Mouse (Mus musculus) frontal cortex, postnatal 14 days (tissue): Measurements from ENCODE around the gene Tle2.
A peak's percentile ranks its signal among the peaks of the same experiment; 100 is the strongest.

ENCODE experiments used
- DNase-seq, 2 experiments: peaks; one replicate each; pipeline ENCODE4 v3.0.0; 2022; ENCODE audit warnings: low spot score in 2 of 2

The Tle2 gene

GRCm38 (mm10) chr10:81575208-81575631 lies 859 bp downstream of the Tle2 start:
- DNase-seq: no peak

- DNase-seq: no peak
These were observed 1.3 kb downstream of the Tle2 start for GRCm38 (mm10) chr10:81575695-81576094.

- DNase-seq: no peak
These were observed 5.6 kb downstream of the Tle2 start for GRCm38 (mm10) chr10:81579967-81580366.

GRCm38 (mm10) chr10:81580441-81581070 lies 6.2 kb downstream of the Tle2 start:
- no peak for DNase-seq

- DNase-seq: no peak
These were observed 9.0 kb downstream of the Tle2 start for GRCm38 (mm10) chr10:81583347-81583746.

- DNase-seq: no peak
These were observed 14.4 kb downstream of the Tle2 start for GRCm38 (mm10) chr10:81588739-81589138.

GRCm38 (mm10) chr10:81591846-81592245 lies 17.5 kb downstream of the Tle2 start:
- no peak for DNase-seq

GRCm38 (mm10) chr10:81592631-81593030 lies 18.3 kb downstream of the Tle2 start:
- DNase-seq: no peak

GRCm38 (mm10) chr10:81593223-81593622 lies 18.9 kb downstream of the Tle2 start:
- no peak for DNase-seq

GRCm38 (mm10) chr10:81593935-81594334 lies 19.6 kb downstream of the Tle2 start:
- no peak for DNase-seq

GRCm38 (mm10) chr10:81595599-81595998 lies 21.2 kb downstream of the Tle2 start:
- no peak for DNase-seq

- DNase-seq: no peak
These were observed 22.2 kb downstream of the Tle2 start for GRCm38 (mm10) chr10:81596611-81597010.

- DNase-seq: no peak
These were observed 23.0 kb downstream of the Tle2 start for GRCm38 (mm10) chr10:81597137-81597950.

GRCm38 (mm10) chr10:81598342-81598741 lies 24.0 kb downstream of the Tle2 start:
- no peak for DNase-seq

GRCm38 (mm10) chr10:81598871-81599270 lies 24.5 kb downstream of the Tle2 start:
- no peak for DNase-seq

GRCm38 (mm10) chr10:81599630-81600029 lies 25.3 kb downstream of the Tle2 start:
- DNase-seq: no peak

GRCm38 (mm10) chr10:81600096-81600495 lies 25.7 kb downstream of the Tle2 start:
- DNase-seq: no peak

- DNase-seq: peak; percentile 90 to 91
These were observed 26.4 kb downstream of the Tle2 start, which contains the start of gene Tle6 for GRCm38 (mm10) chr10:81600738-81601203. TSS of gene Tle6 (minus strand) at chr10:81601073.

GRCm38 (mm10) chr10:81601396-81601905 lies 27.1 kb downstream of the Tle2 start:
- DNase-seq: no peak

GRCm38 (mm10) chr10:81602741-81603151 lies 28.4 kb downstream of the Tle2 start:
- no peak for DNase-seq

GRCm38 (mm10) chr10:81604019-81604967 lies 29.9 kb downstream of the Tle2 start:
- no peak for DNase-seq
